Mouse (Mus musculus) neutrophil, adult 5-6 weeks (primary cell): ENCODE data around the gene Arid5b. TPM values are rescaled to one million over a fixed set of nuclear protein-coding genes. Genes with fewer than 3 reads are reported as not detected.
A peak's percentile ranks its signal among the peaks of the same experiment; 100 is the strongest.

Experiments used
- ATAC-seq: fragments of 151-379, 151-347 bp; 2 replicates; pipeline ENCODE4 v1.8.0; 2017; ENCODE audit warnings: mild to moderate bottlenecking, moderate TSS enrichment; ENCODE audit not compliant: insufficient number of reproducible peaks, poor library complexity, low FRiP score, severe bottlenecking; ENCODE audit errors: extremely low read depth
- total RNA-seq: library from RNA; stranded (forward); fragments of 200-1000 nt; gene quantifications from 2 replicates; pipeline ENCODE4 v1.2.3, GENCODE M21; 2017

Arid5b gene
- total RNA-seq, 1 experiment from 2014 or later: 41.2 TPM

- peak; percentile 47 for ATAC-seq
These were observed 2.1 kb downstream of the Arid5b start for GRCm38 (mm10) chr10:68276350-68276975.

GRCm38 (mm10) chr10:68274900-68275760, 3.4 kb downstream of the Arid5b start:
- no peak for ATAC-seq

DNA sequence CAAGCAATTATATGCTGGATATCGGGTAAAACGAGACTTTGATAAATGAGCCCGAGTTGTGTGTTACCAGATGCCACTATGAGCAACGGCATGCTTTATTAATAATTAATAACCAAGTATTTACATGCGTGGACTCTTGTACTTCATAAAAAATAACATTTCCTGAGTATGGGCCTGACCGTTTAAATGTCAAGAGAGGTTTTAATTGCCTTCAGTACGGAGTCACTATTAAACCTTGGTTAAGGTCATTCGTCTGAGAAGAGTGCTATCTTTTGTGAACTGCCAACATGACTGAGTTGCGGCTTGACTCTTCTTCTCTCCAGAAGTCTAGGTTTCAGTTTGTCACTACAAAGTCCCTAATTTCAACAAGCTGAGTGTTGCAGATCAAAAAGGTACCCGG, 8.8 kb downstream of the Arid5b start:
- ATAC-seq: no peak

GRCm38 (mm10) chr10:68268629-68269028, 9.9 kb downstream of the Arid5b start:
- no peak for ATAC-seq

GRCm38 (mm10) chr10:68263969-68264688, 14.4 kb downstream of the Arid5b start:
- ATAC-seq: peak; percentile 44; the same call in 1 of the 2 replicates

GRCm38 (mm10) chr10:68263296-68263968, 15.1 kb downstream of the Arid5b start:
- no peak for ATAC-seq

DNA sequence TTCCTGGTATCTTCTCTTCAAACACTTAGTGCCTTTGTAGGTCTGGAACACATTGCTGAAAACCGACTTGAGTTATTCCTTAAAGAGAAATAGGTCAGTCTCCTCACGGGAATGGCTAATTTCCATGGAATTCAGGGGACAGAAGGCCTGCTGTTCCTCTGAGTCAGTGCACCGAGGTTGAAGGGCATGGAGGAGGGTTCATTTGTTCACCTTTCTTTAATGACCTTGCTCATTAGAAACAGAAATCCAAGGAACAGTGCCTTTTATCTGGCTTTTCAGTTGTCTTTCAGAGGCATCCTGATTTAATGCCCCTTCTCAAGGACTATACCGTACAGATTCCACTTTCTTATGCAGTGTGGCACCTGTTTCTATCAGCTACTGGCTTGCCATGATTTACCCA, 18.9 kb downstream of the Arid5b start:
- no peak for ATAC-seq

GRCm38 (mm10) chr10:68257358-68258056, 21.0 kb downstream of the Arid5b start:
- no peak for ATAC-seq

DNA sequence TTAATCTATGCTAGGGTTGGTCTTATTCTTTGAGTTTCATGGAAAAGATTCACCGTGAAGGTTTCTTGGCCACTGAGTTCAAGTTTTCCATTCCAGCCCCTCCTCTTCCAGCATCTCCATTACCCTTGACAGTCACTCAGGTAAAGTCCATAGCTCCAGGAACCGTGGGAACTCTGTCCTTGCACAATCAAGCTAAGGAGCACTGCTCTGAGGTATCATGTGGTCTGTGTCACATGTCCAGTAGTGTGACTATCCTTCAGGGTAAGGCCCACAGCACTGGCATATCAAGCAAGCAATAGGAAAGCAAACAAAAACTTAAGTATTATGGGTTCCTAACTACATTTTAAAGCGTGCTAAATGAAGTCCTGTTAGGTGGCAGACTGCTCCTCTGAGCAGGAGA, 22.4 kb downstream of the Arid5b start:
- ATAC-seq: no peak

- ATAC-seq: no peak
These were observed 25.0 kb downstream of the Arid5b start for GRCm38 (mm10) chr10:68253452-68254117.

GRCm38 (mm10) chr10:68252650-68253049, 25.9 kb downstream of the Arid5b start:
- peak; percentile 62 for ATAC-seq

- ATAC-seq: peak; percentile 52; the same call in 1 of the 2 replicates
These were observed 29.2 kb downstream of the Arid5b start for GRCm38 (mm10) chr10:68249355-68249782.

DNA sequence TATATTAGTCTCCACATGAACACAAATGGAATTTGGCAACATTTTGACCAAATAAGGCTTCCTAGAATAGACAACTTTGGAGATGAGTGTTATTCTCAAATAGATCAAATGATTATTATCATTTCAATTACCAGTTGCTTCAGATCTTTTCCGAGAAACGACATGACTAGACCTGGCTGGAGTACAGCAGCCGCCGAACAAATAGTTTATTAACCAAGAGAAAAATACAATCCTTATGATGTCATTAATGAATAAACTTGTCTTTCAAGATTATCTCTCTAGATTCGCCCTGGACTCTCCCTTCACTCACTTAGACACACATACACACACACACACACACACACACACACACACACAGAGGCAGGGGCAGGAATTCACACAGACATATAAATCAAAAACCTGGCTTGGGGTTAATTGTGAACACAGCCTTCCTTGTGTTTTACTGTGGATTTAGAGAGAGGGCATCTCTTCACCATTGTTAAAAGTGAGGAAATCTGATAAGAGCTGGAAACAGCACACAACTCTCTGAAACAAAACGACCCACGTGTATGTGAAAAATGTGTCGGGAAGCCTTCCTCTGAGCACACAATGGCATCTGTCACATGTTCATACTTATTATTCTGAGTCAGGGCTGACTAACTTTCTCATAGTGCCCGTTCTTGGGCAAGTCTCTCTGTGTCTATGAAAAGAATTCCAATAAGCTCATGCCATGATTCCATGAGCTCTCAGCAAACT, 30.1 kb downstream of the Arid5b start:
- no peak for ATAC-seq

GRCm38 (mm10) chr10:68247490-68248280, 30.9 kb downstream of the Arid5b start:
- no peak for ATAC-seq

GRCm38 (mm10) chr10:68246603-68247247, 31.8 kb downstream of the Arid5b start:
- no peak for ATAC-seq

DNA sequence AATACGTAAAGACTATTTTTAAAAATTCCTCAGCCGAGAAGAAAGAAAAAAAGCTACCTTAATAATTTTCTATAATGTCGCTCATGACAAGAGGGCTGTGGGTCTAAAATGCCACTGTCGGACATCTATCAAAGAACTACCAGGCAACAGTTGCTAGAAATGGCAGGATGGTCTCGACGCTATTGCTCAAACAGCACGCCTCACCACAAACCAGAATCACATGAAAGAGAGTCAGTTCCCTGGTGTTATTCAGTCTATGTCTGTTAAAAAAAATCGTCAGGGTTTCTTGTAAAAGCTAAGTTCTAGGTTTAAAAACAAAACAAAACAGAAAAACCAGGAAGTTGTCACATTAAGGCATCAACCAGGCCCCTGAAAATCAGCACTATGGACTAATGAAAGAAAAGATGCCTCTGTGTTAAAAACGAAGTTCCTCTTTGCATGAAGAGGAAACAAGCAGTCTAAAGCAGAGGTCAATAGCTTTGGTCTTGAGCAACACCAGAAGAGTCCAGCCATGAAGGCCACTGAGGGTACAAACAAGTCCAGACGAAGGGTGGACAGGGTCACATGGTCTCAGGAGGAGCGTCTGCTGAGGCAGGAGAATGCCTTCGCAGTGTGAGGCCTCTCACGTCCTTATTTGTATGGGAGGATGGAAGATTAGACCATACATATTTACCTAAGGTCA, 37.6 kb downstream of the Arid5b start:
- ATAC-seq: peak; percentile 77
